Mouse (Mus musculus) adrenal gland, adult (tissue): ENCODE measurements at regions not wholly inside any gene's neighbourhood (a gene's known extent, or its start where the extent isn't known, plus 50 kb on each side); places are given as distances from the start of the nearest gene placed in this dataset.
A peak's percentile ranks its signal among the peaks of the same experiment; 100 is the strongest.

Experiments used
- DNase-seq, 2 experiments: peaks; one replicate each; pipeline ENCODE4 v3.0.0; 2022 to 2023; ENCODE audit warnings: low spot score in 1 of 2; ENCODE audit not compliant: inconsistent age in 2 of 2

DNA sequence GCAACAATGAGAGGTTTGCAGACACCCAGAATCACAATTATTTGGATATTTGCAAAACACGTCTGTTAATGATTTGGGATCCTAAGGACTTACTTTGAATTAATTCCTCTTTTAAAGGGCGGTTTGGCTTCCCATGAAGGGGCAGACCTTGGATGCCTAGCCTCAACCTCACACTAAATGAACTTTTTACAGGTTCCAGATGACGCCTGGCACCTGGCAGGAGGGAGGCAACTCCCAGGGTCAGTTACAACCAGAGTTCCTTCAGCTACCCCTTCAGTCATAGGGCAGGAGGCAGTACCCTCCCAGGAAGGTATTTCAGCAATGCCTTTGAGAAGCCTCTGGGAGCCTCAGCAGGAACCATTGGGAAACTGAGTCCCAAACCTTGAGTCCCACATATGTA is 57.9 kb upstream of the Stx18 start:
- DNase-seq: no peak

DNA sequence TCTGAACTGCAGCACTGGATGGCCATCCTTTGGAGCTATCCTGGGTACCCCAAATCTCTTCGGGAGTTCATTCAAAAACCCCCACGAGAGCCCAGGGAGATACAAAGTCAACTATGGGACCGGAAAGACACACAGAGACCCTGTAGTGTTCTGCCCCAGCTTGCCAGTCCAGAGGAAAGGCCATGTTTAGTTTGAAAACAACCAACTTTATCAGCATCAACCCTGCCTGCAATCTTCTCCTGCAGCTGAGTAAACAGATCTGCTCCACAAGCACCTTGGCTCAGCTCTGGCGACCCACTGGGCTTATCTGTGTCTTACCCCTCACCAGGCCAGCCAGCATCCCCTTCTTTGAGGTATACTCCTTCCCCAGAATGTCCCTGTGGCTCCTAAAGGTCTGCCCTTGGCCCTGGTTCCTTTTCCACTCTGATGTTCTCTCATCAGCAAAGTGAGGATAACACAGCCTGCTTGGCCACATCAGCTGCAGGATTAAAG is 61.6 kb upstream of the Stx18 start:
- DNase-seq: no peak

DNA sequence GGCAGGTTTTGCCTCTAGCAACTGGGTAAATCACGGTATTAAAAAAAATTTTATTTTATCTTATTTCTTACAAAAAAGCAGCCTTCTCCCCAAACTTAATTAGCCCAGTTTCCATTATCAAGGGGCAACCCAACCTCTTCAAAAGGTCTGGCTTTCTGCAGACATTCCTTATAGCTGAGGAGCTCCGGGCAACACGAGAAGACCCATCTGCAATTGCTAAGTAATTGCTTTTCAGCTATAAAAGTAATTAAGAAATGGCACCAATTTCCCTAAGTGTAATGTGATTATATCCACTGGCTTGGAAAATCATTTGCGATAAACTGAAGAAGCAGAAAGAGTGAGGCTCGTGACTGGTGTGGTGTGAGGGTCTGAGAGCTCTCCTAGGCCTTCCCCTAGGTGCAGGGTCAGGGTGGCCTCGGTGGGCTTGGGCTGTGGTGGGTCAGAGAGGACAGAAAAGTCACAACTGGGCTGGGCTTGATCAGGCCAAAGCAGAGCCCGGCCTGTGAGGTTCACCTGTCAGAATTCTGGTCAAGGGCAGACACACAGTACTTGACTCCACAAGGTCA is 65.5 kb upstream of the Stx18 start:
- no peak for DNase-seq

DNA sequence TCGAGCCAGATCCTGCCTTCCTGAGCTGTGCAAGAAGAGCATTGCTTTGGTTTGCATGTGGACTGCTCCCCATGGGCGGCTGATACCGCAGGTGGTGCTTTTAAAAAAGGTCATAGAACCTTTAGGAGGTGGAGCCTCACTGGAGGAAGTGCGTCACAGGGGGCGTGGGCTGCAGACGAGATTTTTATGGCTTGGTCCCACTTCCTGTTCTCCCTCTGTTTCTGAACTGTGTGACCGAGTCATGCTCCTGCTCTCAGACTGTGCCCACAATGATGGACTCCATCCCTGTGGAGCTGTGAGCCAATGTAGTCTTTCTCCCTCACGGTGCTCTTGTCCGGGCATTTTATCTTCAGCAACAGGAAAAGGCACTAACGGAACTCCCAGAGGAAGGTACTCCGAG is 66.8 kb upstream of the Stx18 start:
- no peak for DNase-seq

DNA sequence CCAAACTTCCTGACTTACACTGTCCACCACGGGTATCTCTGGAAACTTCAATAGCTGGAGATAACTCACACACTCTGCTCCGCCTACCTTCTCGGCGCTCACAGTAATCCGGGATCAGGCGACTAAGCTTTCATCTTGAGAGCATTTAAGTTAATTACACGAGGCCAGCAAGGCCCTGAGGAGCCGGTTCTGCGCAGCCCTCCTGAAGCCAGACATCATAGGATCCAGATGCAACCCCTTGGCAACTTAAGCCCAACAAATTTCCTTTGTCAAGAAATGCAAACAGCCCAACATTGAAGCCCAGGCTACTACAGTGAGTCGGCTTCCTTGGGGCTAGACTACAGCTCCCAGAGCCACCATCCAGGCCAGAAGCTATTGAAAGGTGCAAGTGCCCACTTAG is 69.9 kb upstream of the Stx18 start:
- no peak for DNase-seq

DNA sequence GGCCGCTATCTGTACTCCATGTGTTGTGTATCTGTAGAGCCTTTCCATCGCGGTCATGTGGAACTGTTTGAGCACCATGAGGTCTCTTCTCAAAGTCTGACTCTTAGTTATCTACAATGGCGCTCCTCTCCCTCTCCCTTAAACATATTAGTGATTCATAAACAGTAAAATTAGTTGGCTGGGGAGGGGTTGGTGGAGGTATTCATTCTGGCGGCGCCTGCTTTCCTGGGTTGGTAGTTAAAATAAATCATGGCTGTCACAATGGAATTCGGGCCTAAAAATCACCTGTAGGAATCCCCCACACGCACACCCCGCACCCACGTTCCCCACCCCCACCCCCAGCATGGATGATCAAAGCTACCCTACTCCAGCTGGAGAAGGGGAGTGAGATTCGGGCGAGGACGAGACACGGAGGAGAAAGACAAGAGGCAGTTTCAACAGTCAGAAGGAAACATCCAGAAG is 70.6 kb upstream of the Stx18 start:
- DNase-seq: no peak

DNA sequence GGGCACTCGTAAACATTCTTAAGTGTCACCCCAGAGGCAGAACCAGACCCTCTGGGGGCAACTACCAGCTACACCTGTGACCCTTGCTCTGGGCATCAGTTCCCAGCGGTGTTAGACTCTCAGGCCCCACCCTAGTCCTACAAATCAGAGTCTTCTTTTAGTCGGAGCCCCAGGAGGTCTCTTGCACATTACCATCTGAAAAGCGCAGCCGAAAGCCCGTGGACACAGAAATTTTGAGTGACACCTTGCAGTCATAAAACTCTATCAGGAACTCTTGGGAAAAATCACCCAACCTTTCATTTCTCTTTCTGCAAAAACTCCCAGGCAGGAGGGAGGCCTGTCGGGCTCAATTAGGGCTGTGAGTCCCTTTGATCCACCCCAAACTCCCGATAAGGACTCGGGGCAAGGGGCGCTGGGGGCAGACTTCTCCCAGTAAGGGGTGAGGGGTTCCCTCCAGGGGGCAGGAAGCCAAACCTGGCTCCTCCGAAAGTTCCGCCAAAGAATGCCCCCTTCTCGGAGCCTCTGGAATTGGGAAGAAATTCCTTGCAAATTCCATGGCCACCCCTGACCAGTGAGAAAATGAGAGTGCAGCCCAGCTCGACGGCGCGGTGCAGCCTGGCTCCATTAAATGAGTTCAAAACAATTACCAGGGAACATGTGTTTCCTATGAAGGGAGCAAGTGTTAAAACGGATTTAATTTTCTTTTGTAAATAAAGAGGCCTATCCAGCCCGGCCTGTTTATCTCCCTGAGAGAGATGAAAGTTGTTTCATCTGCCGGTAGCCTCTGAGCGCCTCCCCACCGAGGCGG is 71.2 kb upstream of the Stx18 start:
- no peak for DNase-seq

DNA sequence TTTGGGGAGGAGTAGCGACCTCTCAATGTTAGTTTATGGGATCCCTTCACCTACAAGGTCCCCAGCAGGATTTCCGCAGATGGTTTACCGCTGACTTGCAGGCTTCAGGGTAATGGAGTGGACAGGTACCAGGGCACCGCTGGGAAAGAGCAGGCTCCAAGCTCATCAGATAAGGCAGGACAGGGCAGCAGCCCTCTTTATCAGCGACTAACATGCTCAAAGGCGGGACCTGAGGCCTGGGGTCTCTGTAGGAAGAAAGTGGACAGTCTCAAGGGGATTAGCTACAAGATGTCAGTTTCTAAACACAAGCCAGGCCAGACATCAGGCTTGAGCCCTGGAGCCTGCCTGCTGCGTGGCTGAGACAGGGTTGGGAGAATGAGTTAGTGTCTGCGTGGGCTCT is 74.9 kb upstream of the Stx18 start:
- DNase-seq: no peak

DNA sequence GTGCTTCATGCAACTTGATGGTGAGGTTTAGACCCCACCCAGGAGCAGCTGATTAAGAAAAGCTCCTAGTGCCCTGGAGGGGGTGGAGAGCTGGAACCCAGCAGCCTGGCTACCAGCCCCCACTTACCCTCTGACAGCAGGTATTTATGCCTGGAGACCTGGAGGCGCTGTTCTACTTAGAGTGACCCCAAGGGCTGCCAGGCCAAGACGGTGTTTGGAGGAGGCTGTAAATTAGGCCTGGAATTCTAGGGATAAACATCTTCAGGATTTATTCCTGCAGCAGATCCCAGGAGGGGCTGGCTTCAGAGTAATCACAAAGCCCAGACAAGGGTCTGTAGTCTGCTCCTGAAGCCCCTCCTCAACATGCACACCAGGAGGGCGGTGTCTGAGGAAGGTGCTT is 76.0 kb upstream of the Stx18 start:
- no peak for DNase-seq

DNA sequence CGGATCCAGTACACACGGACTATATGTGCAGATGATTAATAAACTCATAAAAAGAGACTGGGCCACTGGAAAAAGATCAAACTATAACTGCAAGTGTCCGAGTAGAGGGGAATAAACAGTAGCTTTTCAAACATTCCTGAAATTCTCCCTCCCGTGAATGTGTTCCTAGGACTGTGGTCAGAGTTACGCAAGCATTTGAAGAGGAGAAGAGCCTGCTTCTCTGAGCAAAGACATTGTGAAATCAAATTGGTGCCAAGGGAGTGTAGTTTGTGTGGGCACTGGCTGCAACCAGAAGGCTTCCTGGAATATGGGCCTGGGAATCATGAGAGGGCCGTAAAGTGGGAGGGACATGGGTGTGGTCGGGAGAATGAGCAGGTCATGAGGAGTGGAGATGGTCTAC is 78.3 kb upstream of the Stx18 start:
- DNase-seq: peak in 1 of 2 experiments; percentile 41

DNA sequence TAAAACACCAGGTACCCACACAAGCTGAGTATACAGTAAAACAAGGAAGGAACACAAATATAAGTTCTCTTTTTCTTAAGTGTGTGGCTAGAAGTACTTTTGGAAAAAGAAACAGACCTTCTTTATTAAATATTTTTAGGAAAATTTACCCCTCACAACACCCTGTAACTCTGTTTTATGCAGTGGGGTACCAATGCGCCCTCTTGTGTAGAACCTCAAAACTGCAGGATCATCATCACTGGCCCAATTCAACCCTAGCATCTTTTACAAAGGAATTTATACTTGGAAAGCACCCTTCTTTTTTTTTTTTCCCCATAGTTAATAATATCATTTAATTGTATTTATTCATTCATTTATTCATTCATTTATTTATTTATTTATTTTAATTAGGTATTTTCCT is 86.4 kb upstream of the Stx18 start:
- DNase-seq: peak in 1 of 2 experiments; percentile 65

DNA sequence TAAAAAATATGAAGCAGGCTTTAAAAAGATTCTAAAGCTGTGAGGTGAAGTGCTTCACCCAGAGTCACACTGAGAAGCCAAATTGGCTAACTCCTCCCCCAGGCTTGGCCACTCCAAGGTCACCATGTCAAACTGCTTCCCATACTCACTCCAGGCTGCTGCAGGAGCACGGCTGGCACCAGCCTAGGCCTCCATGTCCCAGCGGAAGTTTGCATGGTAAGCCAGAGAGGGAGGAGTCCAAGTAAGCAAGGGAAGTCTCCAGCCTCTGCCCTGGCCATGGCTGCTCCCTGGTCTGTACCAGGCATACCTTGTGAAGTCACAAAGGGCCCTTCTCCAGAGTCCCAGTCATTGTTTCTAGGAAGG is 105.8 kb upstream of the Stx18 start:
- DNase-seq: no peak

DNA sequence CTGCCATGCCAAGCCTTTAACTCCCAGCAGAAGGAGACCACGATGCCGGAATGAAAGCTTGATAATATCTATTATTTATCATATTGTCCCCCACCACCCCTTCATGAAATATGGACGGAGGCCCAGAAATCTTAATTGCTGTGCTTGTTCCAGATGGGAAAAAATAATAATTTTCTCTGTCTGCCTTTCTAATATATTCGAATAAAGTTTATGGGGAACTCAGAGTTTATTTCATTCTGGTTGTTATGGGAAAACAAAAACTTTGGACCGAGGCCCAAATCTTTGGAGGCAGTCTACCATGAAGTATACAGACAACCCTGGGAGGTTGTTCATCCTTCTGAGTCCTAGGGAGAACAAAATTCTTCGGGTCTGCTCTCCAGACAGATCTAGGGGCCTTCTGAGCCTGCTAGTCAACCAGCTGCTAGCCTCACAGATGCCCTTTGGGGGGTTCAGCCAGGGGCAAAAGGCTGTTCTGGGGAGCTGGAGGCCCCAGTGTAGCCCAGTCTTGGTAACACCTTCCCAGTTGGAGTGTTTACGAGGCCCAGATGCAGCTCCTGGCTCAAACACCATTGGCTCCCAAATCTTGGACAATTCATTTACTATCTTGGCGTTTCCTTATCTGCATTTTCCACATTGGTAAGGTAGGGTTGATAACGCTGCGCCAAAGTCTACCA is 106.3 kb upstream of the Stx18 start:
- no peak for DNase-seq

DNA sequence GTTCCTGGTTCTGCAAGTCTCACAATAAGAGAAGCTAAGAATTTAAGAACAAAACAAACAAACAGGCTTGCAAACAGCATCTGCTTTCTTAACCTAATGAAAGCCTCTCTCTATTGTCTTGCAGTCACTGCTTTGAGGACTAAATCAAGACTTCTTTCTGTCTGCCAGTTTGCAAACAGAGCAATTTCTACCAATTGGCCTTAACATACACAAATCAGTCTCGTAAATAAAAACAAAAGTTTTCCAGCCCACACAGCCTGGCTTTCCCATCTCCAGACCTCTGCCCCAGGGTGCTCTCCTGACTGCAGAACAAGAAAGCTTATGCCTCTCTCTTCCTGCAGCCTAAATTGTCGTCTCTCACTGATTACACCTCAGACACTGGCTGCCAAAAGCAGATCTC is 96.1 kb upstream of the Msx1 start:
- no peak for DNase-seq

DNA sequence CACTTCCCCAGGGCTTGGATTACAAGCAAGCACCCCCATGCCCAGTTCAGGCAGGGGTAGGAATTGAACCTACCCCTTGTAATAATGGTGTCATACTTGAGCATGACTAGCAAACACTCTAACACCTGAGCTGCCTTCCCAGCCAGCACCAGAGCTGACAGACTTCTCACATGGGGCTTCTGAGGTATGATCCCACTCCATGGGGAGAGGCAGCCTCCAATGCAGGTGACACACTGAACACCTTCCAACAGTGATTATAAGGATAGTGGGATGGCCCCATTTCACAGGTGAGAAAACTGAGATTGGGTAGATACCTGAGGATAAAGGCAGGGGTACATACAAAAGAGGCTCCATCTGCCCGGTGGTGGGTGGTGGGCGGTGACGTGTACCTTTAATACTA is 94.7 kb upstream of the Msx1 start:
- no peak for DNase-seq

DNA sequence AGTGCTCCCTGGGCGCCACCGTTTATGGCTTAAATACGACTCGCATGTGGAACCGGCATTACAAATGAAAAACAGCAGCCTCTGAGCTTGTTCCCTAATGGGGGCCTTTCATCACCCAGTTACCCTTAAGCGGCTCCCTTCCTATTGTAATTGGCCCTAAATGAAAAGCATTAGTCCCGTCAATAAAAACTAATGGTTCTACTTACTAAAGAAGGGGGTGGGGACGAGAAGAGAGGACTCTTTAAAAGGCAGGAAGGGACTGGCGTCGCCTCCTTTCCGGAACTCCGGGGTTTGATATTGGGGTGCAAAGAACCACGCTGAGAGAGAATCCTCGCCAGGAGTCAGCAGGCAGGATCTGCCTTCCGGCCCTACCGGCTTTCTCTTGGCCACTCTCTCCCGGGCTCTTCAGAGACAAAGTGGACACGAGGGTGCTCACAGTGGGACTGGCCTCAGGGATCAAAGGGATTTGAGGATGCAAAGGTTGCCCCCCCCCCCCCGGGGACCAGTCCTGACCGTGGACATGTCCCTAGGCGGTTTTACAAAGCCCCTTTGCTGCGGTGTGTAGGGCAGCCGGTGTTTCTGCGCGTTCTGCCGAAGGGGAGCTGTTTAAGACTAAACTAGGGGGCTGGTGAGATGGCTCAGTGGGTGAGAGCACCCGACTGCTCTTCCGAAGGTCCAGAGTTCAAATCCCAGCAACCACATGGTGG is 93.8 kb upstream of the Msx1 start:
- DNase-seq: no peak

DNA sequence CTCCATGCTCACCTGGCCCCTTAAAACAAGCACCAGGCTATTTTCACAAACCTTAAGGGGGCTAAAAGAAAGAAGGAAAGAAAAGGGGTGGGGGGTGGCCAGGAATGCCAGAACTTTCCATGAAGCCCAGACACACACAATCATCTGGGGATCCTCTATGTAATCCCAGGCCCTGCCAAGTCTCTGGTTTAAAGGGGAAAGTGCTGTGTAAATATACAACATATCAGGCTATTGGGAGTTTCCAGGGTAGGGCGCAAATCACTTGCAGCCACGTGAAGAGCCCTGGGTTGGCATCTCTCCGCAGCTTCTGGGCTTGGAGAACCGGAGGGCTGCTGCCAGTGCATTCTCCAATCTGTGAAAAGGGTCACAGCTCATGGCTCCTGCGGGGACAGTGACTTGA is 92.8 kb upstream of the Msx1 start:
- DNase-seq: no peak

DNA sequence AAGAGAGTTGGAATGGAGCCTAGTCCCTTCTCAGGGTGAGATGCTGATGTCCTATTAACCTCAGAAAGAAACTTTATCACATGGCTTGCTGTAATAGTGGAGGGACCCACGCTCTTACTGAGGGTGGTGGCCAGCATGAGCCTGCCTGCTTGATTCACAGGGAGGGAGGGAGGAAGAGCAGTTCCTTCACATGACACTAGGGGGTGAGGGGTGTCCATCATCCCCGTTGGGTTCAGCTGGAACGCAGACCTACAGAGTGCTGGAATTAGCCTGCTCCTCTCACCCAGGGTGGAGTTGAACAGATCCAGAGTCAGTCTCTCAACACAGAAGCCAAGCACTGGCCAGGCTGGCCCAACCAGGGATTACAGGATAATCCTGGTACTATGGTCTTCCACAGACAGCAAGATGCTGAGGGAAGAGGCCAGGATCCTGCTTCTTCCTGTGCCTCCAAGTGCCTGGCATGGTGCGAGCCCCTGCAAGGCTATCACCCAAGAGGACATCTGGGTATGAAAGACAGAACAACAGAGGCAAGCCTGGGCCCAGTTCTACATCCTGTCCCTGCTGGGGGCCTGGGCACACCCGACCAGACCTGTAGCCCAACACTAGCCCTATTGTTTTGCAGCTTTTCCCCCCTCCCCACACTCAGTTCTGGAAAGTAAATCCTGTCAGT is 80.4 kb upstream of the Msx1 start:
- DNase-seq: no peak

DNA sequence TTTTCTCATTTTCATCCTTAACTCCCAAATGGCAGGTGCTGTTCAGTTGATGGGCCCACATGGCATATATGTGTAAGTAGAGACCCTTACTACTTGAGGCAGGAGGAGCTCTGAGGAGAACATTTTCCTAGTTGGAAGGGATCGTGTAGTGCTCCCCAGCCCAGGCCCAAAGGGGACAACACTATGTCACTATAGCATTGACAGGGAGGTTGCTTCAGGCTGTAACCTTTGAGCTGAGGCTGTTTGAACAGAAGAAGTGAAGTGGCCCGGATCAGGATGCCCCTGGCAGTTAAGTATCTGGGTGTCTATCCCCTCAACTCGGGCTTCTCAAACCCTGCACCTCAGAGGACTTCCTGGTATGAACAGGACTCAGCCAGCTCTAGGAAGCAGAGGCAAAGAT is 79.5 kb upstream of the Msx1 start:
- DNase-seq: no peak

DNA sequence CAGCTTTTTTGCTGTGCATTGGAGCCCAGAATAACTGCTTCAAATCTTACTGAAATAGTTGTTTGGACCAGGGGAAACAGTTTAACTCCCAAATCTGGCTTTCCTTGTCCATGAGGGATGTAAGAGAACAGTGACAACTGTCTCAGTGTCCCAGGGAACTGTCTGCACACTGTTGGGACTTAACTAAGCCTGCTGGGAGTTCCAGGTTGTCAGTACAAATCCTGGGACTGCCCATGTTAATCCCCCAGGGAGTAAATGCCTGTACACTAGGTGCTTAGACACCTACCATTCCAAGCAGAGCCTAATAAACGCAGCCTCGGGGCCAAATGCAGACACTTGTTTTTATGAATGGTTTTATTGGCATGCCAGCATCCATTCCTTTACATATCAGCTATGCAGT is 78.4 kb upstream of the Msx1 start:
- no peak for DNase-seq

DNA sequence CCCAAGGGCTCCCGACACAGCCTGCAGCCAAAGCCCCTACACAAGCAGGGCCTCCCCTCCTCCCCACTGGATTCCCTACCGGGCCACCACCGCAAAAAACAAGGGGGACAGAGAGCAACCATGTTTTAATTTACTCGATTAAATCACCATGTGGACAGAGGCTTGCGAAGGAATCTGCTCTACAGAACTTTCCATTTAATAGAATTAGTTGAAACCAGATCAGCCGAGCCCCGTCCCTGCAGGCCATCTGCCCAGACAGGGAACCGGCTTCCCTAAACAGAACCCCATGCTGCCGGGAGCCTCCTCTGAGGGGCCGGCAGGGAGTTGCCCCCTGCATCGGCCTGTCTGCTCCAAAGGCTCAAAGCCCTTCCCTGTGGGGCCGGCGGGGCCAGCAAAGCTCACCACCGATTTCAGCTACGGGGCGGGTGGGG is 77.5 kb upstream of the Msx1 start:
- DNase-seq: no peak
